Mouse (Mus musculus): ENCODE results near the gene Shroom3.
"Not testable (repeated sequence)": the region's sequence is repeated elsewhere in the genome, so short reads cannot be mapped to it uniquely, and the experiment has no call there.

The Shroom3 gene

DNA sequence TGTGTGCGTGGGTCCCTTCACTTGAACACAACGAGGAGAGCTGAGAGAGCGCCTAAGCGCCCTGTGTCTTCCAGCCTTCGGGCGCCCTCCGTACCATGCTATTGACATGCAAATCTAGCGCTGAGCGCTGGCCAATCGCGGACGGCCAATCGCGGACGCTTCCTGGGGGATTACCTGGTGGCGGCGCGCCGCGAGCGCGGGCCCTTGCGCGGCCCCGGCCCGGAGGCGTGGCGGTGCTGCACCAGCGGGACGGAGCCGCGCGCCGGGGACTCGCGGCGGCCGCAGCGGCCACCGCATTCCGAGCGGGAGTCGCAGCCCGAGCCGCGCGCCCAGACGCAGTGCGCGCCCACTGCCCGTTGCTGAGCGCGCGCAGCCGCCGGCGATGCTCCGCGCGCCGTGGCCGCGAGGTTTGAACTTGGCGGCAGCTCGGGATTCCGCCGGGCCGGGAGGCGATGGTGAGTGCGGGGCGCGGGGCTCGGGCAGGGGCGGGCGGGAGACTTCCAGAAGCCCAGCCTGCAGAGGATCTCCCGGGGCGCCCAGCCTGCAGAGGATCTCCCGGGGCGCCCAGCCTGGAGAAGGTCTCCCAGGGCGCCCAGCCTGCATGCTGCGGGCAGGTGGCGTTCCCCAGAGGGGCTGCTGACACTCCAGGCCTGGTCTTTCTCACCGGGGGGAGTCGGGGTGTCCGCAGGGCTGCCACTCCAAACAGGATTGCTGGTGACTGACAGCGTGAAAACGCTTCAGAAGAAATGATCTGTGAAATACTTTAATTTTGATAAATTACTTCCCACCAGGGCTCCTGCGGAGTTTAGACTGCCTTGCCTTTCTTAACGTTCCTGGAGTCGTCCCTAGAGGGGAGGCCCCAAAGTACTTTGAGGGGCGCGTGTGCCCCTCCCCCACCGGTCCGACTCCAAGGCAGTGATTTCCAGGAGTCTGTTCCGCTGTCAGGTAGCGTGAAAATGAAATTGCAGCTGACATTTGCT is 214.8 kb downstream of the Shroom3 start:
- DNase-seq = peak; percentile 79 to 84

DNA sequence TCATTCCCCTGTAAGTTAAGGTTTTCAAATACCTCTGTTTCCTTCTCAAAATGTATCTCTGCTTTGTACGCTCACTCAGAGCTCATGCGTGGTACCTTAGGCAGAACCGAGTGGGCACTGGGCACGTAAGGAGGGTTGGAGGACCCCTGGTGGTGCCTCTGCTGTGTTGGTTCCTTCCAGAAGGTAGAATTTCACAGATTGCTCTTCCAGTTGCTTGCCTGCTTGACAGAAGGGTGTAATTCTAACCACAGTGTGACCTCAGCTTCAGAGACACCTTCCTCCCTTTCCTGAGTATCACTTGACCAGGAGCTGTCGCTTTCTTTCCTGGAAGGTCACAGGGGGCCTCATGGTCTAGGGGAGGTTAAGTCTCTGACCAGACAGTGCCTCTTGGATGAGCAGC is 217.2 kb downstream of the Shroom3 start:
- no peak for DNase-seq

DNA sequence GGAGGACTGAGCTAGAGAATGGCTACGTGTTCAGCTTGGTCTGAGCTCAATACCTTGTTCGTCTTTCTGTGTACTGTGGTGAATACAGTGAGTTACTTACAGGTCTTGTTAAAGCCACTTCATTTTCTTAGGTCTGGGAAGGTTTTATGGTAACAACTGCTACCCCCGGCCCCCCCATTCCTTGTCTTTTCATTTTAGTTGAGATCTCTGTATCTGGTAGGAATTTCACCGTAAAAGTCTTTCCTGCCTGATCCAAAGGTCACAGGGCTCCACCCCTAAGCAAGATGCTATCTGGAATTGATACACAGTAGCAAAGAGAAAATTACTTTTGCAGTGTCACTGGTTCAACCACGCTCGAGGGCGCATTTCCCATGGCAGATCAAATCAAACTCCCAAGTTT is 218.6 kb downstream of the Shroom3 start:
- no peak for DNase-seq

DNA sequence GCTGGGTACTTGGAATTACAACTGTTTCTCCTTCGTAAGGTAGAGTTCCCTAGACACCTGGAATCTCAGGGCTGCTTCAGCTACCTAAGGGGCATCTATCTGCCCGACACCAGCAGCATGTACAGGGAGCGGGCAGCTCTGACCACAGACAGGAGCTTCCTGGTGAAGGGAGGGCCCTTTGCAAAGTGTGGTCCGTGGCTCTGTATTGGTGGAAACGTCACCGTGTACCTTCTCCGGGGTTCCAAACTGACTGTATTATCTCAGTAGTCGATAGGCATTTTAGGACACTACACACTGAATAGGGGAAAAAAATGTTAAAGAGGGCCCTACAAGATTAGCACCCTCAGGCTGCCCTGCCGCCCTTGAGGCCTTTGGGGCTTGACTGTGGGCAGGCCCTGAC is 221.9 kb downstream of the Shroom3 start:
- DNase-seq = no peak

DNA sequence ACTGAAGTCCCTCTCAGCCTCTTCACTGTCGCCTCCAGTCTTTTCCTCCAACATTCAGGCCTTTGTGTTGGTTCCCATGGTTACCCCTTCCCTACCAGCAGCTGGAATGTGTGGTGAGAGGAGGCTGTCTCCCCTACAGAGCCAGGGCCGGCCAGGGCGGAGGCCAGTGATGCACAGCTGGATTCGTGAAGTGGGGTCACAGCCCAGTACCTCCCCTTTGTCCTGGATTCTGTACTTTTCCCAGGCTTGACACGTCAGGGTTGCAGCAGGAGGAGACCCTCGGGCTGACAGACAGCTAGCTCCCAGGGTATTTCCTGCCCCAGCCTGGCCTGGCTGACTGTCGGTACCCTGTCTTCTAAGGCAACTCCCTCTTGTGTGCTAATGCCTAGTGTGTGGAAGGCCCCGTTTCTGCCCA is 222.4 kb downstream of the Shroom3 start:
- no peak for DNase-seq

DNA sequence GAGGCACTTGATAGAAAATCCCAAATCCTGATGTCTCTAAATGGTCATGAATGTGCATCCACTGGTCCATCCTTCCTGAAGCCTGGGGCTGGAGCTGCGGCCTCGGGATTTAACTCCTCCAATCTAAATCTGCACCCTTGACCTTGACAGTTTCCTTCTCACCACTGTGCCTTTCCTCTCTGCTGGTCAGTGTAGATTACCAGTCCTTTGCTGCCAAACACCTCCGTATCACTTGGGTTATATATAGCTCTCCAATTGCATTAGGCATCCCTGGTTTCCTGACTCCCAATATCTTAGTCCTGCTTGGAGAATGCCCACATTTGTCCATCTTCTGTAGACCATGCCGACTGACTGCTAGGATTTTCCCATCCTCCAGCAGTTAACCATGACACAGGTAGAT is 225.0 kb downstream of the Shroom3 start:
- DNase-seq = no peak

DNA sequence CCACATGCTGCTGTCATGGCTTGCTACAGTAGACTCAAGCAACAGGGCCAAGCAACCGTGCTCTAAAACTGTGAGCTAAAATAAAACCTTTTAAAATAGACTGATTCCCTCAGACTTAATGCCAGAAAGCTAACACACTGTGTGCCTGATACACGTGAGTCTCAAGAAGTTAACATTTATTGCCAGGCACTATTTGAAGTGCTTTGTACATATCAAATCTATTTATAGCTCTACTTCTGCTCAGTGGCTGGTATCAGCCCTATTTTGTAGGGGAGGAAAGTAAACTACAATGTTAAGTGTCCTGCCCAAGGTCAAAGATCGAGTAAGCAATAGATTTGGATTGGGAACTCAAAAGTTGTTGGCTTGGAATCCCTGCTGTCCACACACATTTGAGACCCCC is 227.6 kb downstream of the Shroom3 start:
- DNase-seq = no peak

DNA sequence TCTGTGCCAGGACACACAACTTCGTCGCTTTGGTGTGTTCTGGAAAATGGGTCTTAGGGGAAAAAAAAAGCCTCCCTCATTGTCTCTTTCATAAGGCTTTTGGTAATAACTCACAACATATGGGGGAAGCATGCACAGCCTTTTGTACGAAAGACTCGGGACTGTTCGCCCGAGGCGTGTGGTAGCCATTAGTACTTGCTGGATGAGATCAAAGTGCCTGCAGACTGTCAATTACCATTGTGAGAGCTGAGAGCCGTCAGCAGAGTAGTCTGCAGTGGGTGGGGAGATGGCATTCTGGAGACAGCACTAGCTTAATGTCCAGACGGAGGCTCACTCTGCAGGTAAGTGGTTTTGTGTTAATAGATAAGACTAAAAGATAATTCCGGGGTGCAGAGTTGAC is 232.2 kb downstream of the Shroom3 start:
- no peak for DNase-seq

DNA sequence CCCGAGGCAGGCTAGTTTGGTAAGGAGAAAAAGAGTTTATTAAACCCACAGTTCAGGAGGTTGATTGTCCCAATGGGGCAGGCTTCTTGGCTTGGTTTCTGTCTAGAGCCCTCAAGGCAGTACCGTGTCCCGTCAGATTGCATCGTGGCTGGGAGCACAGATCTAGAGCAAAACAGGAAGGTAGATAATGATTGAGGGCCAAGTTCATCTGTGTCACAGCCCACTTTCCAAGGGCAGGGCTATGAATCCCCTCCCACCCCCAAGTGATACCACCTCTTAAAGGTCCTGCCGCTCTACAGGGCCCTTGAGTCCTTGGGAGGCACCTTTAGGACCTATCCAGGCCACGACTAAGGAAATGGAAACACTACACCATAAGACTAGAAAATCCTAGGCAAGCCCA is 234.5 kb downstream of the Shroom3 start:
- no peak for DNase-seq

DNA sequence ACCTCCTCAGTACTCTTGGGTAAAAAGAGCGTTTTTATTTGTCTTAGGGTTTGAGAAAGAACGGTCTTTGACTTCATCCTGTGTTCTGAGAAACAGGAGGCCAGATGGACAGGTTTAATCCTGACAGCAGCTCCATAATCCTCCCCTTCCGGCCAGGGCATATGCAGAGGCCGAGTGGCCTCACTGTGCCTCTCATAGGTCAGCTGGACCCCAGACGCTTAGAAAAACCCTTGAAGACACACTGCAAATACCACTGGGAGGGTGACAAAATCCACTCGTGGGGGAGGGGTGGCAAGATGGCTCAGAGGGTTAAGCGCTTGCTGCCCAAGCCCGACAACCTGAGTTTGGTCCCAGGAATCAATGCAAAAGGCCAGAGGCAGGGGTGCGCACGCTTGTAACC is 234.9 kb downstream of the Shroom3 start:
- no peak for DNase-seq

DNA sequence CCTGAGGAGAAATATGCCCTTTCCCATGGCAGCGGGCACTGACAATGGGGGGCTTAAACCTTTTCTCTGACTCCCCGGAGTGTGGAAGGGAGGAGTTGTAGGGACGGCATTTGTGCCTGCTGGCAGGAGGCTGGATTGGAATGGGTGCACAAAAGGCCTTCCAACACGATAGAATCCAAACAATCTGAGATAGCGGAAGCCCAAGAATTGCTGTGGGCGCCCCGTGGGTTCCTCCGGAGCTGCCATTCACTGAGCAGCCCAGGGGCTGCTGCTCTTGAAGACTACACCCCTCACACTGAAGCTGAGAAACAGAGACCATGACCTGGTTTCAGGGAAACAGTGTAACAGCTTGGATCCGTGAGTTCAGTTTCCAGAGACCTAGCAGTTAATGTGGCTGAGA is 235.6 kb downstream of the Shroom3 start:
- DNase-seq = no peak

DNA sequence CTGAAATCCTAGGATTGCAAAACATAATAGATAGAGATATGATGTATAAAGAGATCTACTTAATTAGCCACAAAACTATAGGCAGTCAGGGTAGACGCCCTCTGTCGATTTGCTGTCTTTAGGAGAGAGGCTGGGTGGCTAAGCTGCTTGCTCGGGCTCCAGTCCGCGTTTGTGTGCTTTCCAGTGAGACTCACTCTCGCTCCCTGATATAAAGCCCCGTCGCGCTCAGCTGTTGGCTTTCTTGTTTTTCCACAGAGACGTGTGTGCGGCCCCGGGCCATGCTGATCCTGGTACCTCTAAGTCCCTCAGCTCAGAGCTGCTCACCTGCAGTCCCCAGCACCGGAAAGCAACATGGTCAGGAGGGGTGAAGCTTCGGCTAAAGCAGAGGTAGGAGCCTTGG is 236.2 kb downstream of the Shroom3 start:
- no peak for DNase-seq

DNA sequence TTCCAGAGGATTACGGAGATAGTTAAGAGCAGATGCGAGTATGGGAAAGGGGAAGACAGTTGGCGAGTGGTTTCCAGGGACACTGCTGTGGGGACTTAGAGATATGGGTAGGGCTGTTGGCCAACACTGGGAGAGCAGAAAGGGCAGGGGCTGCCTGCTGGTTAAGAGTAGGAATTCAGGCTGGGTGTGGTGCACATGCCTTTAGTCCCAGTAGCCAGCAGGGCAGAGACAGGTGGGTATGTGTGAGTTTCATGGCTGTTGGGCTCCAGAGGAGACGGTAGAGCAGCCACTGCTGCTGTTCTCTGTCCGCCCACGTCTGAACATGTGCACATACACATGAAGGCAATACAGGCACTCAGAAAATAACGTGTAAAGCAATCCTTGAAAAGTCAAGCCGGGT is 237.7 kb downstream of the Shroom3 start:
- no peak for DNase-seq

DNA sequence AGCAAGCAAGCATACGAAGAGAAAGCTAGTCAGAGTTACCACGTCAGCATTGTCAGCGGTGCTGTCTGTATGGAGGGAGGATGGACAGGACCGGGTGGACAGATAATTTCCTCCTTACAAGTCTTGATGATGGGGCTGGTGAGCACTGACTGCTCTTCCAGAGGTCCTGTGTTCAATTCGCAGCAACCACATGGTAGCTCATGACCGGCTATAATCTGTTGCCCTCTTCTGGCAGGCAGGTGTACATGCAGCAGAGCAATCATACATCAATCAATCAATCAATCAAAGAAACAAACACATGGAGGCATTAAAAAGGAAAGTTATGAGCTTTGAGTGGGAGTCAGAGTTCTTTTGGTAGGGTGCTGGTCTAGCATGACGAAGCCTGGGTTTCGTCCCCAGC is 238.5 kb downstream of the Shroom3 start:
- no peak for DNase-seq

DNA sequence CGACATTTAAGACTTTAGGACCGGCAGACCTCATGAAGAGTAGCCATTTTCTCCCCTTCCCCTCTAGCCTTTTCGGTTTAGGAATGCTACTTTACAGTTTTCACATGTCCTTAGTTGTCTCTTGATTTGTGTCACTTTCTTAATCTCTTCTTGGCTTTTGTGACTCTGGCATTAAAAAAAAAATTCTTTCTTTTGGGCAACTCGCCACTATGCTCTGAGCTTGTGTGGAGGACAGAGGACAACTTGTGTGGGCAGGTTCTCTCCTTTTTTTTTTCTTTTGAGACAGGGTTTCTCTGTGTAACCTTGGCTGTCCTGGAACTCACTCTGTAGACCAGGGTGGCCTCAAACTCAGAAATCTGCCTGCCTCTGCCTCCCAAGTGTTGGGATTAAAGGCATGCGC is 239.7 kb downstream of the Shroom3 start:
- not testable (repeated sequence) for DNase-seq

DNA sequence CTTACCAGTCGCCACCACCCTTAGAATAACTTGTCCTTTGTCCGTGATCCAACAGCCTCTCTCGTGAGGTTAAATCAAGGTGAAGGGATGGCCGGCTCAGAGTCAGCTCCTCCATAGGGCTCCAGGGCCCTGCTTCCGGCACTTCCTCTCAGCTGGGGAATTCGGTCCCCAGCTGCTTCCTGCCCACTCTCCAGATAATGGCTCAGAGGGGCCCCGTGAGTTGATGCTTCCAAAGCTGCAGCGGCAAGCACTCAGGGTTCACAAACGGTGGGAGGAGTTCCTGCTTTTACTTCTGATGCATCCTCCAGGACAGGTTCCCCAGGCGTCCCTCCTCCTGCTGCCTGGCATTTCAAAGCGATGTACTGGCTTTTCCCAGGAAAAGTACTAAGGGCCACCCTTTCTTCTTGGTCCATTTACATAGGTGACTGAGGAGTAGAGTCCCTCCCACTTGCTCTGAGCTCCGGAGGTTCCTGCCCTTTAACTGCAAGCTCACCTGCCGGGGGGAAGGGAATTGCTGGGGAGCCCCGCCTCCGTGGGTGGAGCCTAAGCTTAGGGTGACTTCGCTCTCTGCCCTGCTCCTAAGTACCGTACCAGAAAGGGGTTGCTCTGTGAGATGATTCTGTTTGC is 241.7 kb downstream of the Shroom3 start:
- DNase-seq = no peak

DNA sequence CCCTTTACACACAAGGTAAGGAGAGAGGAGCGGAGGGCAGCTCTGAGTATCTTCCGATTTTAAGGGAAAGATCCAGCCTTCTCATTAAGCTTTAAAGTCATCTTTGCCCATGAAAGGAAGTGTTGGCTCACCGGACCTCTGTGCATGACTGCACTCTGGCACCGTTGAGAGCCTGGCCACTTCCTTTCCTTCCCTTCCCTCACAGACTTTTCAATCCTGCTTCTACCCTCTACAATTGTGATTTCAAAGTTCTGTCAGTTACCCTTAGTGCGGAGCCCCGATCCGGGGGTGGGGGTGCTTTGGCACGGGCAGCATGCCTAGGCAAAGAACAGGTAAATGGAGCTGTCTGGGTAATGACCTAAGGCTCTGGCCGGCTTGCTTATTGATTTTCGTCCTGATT is 244.4 kb downstream of the Shroom3 start:
- no peak for DNase-seq

DNA sequence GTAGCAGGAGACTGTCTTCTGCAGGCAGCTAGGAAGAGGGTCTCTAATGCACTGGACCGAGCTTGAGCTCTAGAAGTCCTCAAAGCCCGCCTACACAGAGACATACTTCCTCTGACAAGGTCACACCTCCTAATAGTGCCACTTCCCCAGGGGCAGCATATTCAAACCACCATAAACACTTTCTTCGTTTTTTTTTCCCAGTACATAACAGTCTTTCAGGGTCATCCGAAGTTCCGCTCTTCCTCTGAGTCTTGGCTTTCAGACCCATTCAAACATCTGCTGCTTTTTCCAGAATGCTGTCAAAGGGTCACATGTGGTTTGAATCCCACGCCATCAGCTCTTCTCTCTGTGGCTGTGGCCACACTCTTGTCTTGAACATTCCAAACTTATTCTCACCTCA is 247.3 kb downstream of the Shroom3 start:
- no peak for DNase-seq

DNA sequence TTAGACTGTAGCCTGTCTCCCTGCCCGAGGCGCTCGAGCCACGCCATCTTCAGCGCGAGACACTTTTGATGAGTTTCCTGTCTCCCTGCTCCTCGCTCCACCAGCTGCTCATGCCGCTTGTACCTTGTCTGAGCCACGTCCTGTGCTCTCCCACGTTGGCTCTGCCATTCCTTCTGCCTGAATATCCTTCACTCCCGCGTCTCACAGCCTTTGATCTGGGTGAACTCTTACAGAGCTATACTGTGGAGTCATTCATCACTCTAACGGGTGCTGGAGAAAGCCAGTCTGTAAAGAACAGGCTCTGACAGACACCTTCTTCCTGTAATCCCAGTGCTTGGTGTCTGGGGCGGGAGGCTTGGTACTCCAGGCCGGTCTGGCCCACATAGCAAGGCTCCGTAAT is 248.1 kb downstream of the Shroom3 start:
- no peak for DNase-seq

DNA sequence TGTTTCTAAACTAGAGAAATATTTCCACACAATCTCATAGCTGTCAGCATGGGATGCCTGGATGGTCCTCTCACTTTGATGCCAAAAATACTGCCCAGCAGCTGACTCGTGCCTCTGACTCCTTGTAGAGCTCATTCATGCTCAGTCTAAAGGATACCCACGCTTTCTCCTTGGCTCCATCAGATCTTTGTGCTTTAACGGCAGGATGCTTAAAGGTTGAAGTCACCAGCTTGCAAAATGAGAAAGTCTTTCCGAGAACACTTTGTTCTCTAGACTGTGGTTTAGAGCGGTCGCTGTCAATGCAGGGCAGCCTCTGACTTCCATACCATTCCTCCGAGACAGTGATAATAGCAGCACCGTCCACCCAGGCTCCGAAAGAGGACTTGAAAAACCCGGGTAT is 249.8 kb downstream of the Shroom3 start:
- DNase-seq = no peak

DNA sequence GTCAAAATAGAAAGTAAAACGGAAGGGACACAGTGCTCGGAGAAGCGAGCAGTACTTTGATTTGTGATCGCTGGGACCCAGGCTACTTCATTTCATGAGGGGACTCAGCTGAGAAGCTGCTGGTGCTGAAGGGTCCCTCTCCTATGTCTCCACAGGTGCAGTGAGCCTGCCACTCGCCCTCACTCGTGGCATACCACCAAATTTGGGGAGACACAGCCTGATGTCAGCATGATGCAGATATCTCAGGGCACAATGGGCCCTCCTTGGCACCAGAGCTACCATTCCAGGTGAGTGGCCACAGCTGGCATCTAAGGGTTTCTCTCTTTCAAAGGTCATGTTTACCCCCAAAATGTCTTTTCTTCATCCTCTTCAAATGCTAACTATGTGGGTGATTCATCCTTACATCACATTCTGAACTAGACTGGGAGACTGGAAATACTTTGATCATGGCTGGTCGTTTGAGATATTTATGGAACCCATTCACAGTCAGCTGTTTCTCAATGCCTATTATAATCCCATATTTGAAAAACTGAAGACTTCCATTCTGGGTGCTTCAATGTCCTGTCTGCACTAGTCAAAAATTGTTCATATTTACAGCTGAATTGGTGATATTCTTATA is 250.5 kb downstream of the Shroom3 start:
- DNase-seq = no peak

DNA sequence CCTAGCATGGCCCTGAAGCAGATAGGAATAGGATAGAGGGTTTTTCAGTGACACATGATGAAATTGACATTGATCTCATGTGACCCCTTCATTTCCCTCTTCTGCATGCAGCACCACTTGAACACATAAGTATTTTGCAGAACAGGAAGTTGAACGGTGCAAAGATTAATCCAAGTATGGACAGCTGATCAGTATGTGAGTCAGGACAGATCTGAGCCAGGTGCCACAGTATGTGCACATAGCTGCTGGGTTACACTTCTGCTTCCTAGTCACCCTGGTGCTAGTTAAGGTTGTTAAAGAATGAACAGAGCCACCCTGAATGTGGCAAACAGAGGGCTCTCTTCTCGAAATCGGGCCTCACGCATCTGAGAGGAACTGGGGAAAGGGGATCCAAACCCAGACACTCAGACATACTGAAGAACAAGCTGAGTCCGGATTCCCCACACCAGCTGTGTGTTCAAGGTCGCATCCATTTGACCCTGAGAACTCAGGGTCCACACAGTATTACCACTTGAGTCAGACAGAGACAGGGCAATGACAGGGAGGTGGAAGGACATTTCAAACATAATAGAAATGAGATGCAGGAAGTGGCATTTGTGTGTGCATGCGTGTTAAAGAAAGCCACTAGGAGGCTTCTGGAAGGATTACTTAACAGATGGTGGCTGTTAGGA is 251.2 kb downstream of the Shroom3 start:
- no peak for DNase-seq

DNA sequence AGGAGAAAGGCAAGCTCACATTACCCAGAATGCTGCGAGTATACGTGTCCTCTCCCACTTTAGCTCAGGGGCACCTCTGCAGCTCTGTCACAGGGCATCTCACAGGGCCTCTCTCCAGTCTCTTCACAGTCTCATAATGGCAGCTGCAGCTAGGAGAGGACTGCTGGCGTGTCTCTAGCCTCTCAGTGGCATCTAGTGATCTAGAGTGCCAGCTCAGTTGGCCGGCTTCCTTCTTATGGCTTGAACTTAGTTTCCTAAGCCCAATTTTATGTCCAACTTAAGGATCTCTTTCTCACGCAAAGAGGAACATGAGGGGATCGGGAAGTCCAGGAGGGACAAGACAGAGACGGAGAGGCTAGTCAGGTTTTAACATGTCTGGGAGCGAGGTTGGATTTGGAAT is 252.6 kb downstream of the Shroom3 start:
- peak; percentile 56 to 62 for DNase-seq

All from cerebellum, postnatal 10 days (tissue).